Mouse (Mus musculus): Measurements from ENCODE around the gene Slc12a1. TPM values are rescaled to one million over a fixed set of nuclear protein-coding genes. Genes with fewer than 3 reads are reported as not detected.
A peak's percentile ranks its signal among the peaks of the same experiment; 100 is the strongest.

Slc12a1 gene
- total RNA-seq, 4 experiments from 2014 or later: 0.10 to 0.27 (median 0.25) TPM; not detected in 1

DNA sequence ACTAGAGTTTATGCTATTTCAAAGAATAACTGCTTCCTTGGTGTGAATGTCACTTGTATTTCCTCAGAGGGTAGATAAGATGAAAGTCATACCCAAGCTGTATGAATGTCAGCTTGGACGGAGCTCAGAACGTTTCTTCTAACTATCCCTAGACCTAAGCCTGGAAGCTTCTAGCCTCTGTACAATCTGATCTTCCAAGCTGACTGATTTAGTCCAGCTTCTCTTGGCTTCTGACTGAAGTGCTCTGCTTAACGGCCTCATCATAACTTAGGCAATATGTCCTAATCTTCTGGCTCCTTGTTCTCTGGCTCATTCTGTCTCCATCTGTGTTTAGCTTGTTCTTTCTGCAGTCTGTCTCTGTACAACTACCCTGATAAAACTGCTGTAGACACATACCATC, 102.3 kb downstream of the Slc12a1 start:
- no peak for DNase-seq (ENCODE audit: low spot score in 2 of 2)

DNA sequence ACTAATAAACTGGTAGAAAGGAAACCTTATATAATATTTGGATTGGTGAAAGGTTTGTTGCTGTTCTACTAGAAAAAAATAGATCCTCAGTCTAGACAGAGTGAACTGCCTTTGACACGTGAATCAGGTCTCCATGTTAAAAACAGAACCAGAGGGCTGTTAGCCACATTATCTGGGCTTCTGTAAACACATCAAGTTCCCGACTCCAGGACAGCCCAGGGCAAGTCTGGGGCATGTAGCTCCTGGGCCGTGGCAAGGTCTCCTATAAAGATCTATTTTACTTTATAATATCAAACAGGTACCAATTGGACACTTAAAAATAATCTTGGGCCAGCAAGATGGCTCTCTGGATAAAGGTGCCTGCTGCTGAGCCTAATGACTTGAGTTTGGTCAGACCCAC, 103.6 kb downstream of the Slc12a1 start:
- no peak for DNase-seq (ENCODE audit: low spot score in 2 of 2)

DNA sequence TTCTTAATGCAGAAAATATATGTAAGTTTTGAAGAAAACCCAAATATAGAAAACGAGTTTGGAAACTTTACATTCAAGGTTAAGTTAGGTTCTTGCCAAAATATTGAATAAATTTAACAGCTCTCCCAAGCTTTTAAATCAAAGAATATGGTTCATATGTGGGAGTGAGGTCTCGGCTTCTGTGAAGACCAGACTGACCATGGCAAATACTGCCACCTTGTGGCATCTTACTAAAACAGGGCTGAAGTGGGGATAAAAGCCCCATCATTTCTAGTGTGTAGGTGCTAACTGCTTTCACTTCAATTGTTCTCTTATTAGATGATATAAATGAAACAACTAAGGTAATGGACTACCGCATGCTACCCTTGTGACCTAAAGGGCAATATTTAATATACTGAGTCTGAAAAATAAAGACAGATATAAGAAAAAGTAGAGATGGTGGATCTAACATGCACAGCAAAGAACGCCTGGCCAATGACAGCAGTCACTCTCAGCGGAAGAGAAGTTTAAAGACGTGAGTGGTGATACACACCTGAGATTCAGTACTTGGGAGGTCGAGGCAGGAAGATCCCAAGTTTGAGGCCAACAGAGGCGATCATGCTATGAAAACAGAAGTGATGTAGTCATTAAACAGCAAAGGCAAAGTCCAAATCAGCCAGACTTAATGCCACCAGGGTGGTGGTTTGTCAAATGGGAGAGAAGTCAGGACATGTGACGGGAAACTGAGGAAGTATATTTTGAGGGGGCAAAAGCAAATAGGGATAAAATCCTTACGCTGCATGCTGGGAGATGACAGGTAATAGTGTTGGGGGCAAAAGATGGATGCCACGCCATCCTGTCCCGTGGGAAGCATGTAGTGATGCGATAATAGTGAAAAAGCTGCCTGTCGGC, 107.2 kb downstream of the Slc12a1 start:
- no peak for DNase-seq (ENCODE audit: low spot score in 2 of 2)

DNA sequence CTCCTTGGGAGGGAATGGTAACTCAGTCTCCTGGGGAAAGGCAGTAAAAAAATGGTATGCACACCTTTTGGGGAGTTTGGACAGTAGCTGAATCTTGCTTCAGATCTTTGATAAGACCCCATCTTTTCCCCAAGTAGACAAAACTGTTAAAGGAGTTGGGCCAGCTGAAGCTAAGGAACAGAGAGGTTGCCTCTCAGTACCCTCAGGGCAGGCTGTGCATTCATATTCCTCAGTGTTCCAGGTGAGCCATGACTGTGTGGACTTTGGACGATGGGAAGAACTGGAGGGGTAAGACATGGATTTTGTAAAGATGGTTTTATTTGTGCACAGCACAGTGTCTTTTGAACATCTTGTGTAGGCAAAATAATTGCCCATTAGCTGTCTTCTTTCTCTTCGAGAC, 108.0 kb downstream of the Slc12a1 start:
- DNase-seq (ENCODE audit: low spot score in 2 of 2): no peak

DNA sequence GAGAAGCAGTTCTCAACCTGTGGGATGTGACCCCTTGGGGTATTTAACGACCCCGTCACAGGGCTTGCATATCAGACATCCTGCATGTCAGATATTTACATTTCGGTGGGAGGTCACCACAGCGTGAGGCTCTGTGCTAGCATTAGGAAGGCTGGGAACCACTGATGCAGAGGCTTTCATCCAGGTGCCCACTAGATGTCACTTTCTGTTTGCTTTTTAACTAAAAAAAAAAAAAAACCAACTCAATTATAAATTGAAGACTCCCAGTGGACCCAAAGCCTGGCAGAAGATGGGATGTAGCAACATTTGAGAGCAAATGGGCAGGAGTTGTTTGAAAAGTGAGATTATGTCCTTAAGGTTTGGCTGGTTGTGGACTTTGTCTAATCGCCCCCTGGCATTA, 110.8 kb downstream of the Slc12a1 start:
- peak in 1 of 2 experiments; percentile 21 for DNase-seq (ENCODE audit: low spot score in 2 of 2)

DNA sequence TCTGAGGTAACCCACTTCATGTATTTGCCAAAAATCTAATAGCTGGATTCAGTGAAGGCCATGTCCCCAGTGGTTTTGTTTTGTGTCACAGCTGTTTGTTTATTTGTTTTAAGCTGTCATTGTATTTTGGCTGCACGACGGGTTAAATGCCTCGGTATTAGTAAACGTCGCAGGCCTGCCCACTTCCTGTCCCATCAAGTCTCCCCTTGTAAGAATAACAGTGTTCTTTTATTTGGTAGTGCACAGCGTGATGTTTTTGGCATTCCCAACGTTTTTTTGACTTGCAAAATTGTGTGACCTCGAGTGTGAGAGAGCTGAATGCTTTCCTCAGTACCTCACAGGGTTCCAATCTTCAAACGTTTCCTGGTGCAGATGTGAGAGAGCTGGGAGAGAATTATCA, 111.4 kb downstream of the Slc12a1 start:
- DNase-seq (ENCODE audit: low spot score in 2 of 2): no peak

DNA sequence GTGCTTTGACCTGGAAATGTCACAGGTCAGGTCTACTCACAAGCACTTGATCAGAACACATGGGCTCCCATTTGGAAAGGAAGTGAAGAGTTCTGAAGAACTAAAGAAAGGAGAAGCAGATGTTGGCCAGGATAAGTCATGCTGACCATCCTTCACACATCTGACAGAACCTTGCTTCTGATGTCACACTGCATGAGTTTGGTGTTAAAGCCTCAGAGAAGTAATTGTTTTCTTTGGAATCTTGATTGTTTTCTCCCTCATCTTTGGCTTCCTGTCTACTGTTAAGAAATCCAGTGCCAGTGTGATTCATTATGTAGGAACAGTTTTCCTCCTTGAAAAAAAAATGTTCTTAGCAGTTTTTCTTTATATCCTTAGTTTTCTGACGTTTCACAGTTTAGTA, 116.6 kb downstream of the Slc12a1 start:
- no peak for DNase-seq (ENCODE audit: low spot score in 2 of 2)

DNA sequence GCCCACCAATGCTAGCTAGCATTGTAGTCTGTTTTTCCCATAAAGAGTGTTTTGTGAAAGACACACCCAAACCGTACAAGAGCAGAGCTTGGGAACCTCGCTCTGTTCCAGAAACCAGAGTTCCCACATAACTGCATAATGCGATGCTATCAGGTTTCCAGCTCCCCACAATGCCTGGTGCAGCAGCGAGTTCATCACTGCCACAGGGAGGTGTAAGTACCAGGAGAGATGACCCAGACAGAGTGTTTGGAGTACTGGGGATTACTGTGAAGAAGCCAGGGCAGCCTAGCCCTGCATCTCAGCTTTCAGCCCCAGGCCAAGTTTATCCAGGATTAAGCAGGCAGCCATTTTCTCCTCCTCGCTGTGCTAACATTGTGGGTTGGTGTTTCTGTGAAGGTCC, 123.3 kb downstream of the Slc12a1 start:
- DNase-seq (ENCODE audit: low spot score in 2 of 2): no peak

DNA sequence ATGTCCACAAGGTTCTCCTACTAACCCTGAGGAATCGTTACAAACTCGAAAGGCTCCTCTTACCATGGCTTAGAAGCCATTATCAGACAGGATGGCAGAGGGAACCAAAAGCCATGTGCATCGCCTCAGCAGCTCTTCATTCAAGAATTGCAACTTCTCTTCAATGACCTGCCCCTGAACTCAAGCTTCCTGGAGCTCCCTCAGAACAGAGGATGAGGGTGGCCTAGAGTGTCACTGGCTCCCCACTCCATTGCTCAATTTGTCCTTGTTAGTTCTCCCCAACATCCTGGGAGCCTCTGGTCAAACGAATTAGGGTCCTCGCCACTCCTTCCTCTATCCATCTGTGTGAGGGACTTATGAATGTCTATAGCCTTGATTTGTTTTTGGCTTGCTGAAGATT, 124.4 kb downstream of the Slc12a1 start:
- no peak for DNase-seq (ENCODE audit: low spot score in 2 of 2)

DNA sequence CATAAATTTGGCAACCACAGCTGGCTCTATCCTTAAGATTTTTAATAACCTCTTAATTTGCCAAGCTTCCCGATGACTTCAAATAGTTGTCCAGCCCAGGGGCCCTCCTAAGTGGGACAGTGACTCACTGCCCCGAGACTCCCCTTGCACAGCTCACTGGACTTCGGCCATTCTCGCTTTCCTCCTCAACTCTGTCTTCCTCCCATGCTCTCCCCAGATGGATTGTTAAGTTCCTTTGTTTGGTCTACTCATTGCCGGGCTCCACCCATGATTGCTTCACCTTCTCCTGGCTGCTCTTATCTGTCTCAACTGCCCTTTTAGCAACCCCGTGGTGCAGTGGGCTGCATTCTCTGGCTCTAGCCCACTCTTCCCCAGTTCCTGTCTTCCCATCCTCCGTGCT, 126.2 kb downstream of the Slc12a1 start:
- no peak for DNase-seq (ENCODE audit: low spot score in 2 of 2)

Other genes starting within 250 kb of the Slc12a1 start
- 1 to 10 TPM in 3 of 4 experiments, under 1 TPM in 1; 0.69 to 1.4 (median 1.3) TPM for gene Slc24a5, start 84.4 kb upstream of the Slc12a1 start, total RNA-seq (2022)
- gene Myef2, start 28.8 kb upstream of the Slc12a1 start, total RNA-seq (2022): 10 to 100 TPM; 86.0 to 92.4 (median 89.1) TPM
- gene Ctxn2, start 15.8 kb upstream of the Slc12a1 start, total RNA-seq (2022): 10 to 100 TPM; 12.0 to 15.0 (median 13.5) TPM
- 10 to 100 TPM; 24.6 to 30.0 (median 28.4) TPM for gene Dut, start 94.7 kb downstream of the Slc12a1 start, total RNA-seq (2022)

All from layer of hippocampus, adult 8-10 months (tissue).